Mouse (Mus musculus) neural tube, embryonic 14.5 days (tissue): ENCODE measurements at regions not wholly inside any gene's neighbourhood (a gene's known extent, or its start where the extent isn't known, plus 50 kb on each side); places are given as distances from the start of the nearest gene placed in this dataset.

Experiments
- ATAC-seq: fragments of 200-750 bp; cut with Nextera tagmentation; 2 replicates; pipeline ENCODE4 v1.8.0; 2017; ENCODE audit warnings: low read depth, mild to moderate bottlenecking, moderate TSS enrichment, moderate library complexity
- H3K27ac ChIP-seq: fragments of 300-500 bp; sonication (generic); 2 replicates; pipeline ENCODE4 v1.5.1; 2014; ENCODE audit warnings: low read depth, mild to moderate bottlenecking, control low read depth, low read length, moderate library complexity, mixed read lengths
- H3K27me3 ChIP-seq: fragments of 300-500 bp; sonication (generic); 2 replicates; pipeline ENCODE4 v1.6.1; 2014; ENCODE audit warnings: low read length; ENCODE audit not compliant: control insufficient read depth, insufficient read depth
- H3K36me3 ChIP-seq: fragments of 300-500 bp; sonication (generic); 2 replicates; pipeline ENCODE4 v1.6.1; 2014; ENCODE audit warnings: low read length, mixed read lengths; ENCODE audit not compliant: control insufficient read depth, insufficient read depth
- H3K4me1 ChIP-seq: fragments of 300-500 bp; sonication (generic); 2 replicates; pipeline ENCODE4 v1.6.1; 2014; ENCODE audit warnings: low read length; ENCODE audit not compliant: control insufficient read depth, insufficient read depth
- H3K4me2 ChIP-seq: fragments of 300-500 bp; sonication (generic); 2 replicates; pipeline ENCODE4 v1.6.1; 2014; ENCODE audit warnings: mild to moderate bottlenecking, low read depth, low read length, control low read depth
- H3K4me3 ChIP-seq: fragments of 300-500 bp; sonication (generic); 2 replicates; pipeline ENCODE4 v1.5.1; 2014; ENCODE audit warnings: low read depth, low read length, control low read depth, mixed read lengths
- H3K9ac ChIP-seq: fragments of 300-500 bp; sonication (generic); replicated peaks from 2 replicates; pipeline ENCODE4 v1.6.1; 2014; ENCODE audit warnings: low read depth, mild to moderate bottlenecking, control low read depth, low read length, mixed read lengths
- H3K9me3 ChIP-seq: fragments of 300-500 bp; sonication (generic); 2 replicates; pipeline ENCODE4 v1.6.1; 2016; ENCODE audit warnings: low read length; ENCODE audit not compliant: control insufficient read depth
- WGBS: fragments of 180-500 bp; shearing (Covaris S2); extraction: QIAGEN DNeasy Blood & Tissue Kit; methylation state at CpG from one replicate; pipeline ENCODE4 v1.1.7; 2014; 5-methylcytosine and 5-hydroxymethylcytosine counted together

DNA sequence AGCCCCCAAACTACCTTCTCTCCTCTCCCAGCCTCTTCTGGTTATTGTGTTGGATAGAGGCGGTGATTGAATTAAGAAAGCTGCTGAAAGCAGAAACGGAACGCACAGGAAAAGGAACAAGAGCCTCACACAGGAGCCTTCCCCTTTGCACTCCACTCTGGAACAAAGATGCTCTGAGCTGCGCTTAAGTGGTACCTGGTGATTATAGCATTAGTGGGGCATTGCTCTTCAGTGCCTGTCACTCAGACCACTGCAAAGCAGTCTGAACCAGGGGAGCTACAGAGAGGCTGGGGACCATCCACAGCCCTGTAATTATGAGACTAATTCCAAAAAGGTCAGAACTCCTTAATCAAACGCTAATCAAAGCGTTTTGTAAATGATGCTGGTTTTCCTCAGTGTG, 225.9 kb downstream of the Icos start:
- ATAC-seq: no peak; the same call in 1 of the 2 replicates
- Histone ChIP-seq H3K4me3 (no peak overlapping the region), H3K27me3 (no peaks in the 10 kb centered on the region), H3K27ac (peak overlapping the region; percentile 48; the same call in 1 of the 2 replicates), H3K4me2 (no peak overlapping the region), H3K36me3 (no peaks in the 10 kb centered on the region), H3K9ac (no peak overlapping the region), H3K4me1 (0 out of 2 replicates have a peak, but pooled peaks cover 8% of the 10 kb centered on the region), H3K9me3 (no peaks in the 10 kb centered on the region)
- 16% methylated on average over 6 of the region's 6 CpGs for WGBS

GRCm38 (mm10) chr1:61205137-61205536, 227.4 kb downstream of the Icos start:
- no peak overlapping the region for H3K4me2 ChIP-seq
- peak; percentile 92 for ATAC-seq
- no peak overlapping the region; the same call in 1 of the 2 replicates for H3K27ac ChIP-seq
- no peak overlapping the region for H3K4me3 ChIP-seq
- 0 out of 2 replicates have a peak, but pooled peaks cover 8% of the 10 kb centered on the region for H3K4me1 ChIP-seq
- H3K9ac ChIP-seq: no peak overlapping the region
- H3K27me3 ChIP-seq: no peaks in the 10 kb centered on the region
- 26% methylated on average over 5 of the region's 5 CpGs for WGBS
- no peaks in the 10 kb centered on the region for H3K36me3 ChIP-seq
- no peaks in the 10 kb centered on the region for H3K9me3 ChIP-seq

DNA sequence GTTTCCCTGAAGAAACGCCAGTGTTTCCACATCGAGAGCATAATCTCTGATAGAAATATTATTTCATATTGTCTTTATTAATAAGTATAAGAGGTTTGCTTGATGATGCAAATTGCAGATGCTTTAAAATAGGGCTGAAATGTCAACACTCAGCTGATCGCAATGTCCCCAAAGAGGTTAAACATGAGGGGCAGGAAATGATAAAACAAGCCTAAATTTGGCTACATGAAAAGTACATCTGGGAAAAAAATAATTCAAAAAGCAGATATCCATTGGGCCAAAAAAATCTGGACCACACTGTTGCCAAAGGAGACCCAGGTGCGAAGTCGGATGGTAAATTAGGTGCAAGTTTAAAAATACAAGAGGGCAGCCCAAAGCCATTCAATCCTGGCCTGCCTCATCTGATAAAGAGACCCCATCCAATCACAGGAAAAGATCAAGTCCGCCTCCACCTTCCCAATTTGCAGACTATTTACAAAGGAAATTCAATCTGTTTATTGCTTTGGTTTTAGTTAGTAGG, 229.2 kb downstream of the Icos start:
- no peak overlapping the region for H3K4me3 ChIP-seq
- 88% methylated on average over 6 of the region's 6 CpGs for WGBS
- no peaks in the 10 kb centered on the region for H3K27me3 ChIP-seq
- no peak overlapping the region for H3K9ac ChIP-seq
- no peaks in the 10 kb centered on the region for H3K9me3 ChIP-seq
- no peak for ATAC-seq
- H3K4me2 ChIP-seq: no peak overlapping the region
- no peak overlapping the region for H3K27ac ChIP-seq
- H3K4me1 ChIP-seq: 0 out of 2 replicates have a peak, but pooled peaks cover 8% of the 10 kb centered on the region
- H3K36me3 ChIP-seq: no peaks in the 10 kb centered on the region

DNA sequence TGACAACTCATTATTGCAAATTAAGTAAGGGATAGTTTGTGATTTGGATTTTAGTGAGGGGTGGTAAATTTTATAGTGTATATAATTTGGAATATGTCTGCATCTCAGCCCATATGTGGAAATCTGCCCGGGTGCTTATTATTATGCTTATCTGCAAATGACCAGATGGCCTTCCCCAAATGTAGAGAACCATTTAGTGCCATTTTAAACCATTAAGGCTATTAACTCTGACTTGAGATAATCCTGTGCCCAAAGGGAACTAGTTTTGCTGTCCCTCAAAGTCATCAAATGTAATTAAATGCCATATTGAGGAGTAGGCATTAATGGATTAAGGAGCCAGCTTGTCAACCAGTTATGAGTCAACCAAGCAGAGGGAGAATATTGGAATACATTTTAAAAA, 230.7 kb downstream of the Icos start:
- Histone ChIP-seq H3K4me3 (no peak overlapping the region), H3K27ac (no peak overlapping the region), H3K27me3 (no peaks in the 10 kb centered on the region), H3K4me2 (no peak overlapping the region), H3K9ac (no peak overlapping the region), H3K9me3 (no peaks in the 10 kb centered on the region), H3K4me1 (0 out of 2 replicates have a peak, but pooled peaks cover 4% of the 10 kb centered on the region), H3K36me3 (no peaks in the 10 kb centered on the region)
- no peak for ATAC-seq
- WGBS: 47% methylated on average over 1 of the region's 1 CpGs

GRCm38 (mm10) chr1:61221131-61221530, 243.4 kb downstream of the Icos start:
- Histone ChIP-seq H3K9me3 (no peaks in the 10 kb centered on the region), H3K27ac (no peak overlapping the region), H3K4me2 (no peak overlapping the region), H3K36me3 (no peaks in the 10 kb centered on the region), H3K4me1 (no peaks in the 10 kb centered on the region), H3K27me3 (no peaks in the 10 kb centered on the region), H3K4me3 (no peak overlapping the region), H3K9ac (no peak overlapping the region)
- 44% methylated on average over 1 of the region's 1 CpGs for WGBS
- no peak for ATAC-seq

- no peak overlapping the region for H3K27ac ChIP-seq
- ATAC-seq: no peak
- H3K27me3 ChIP-seq: no peaks in the 10 kb centered on the region
- WGBS: 74% methylated on average over 4 of the region's 4 CpGs
- H3K4me2 ChIP-seq: no peak overlapping the region
- H3K4me1 ChIP-seq: 0 out of 2 replicates have a peak, but pooled peaks cover 3% of the 10 kb centered on the region
- no peak overlapping the region for H3K9ac ChIP-seq
- no peaks in the 10 kb centered on the region for H3K9me3 ChIP-seq
- H3K36me3 ChIP-seq: no peaks in the 10 kb centered on the region
- H3K4me3 ChIP-seq: no peak overlapping the region
Observed at GRCm38 (mm10) chr1:61228942-61229341, 251.2 kb downstream of the Icos start.

- Histone ChIP-seq H3K9ac (no peak overlapping the region), H3K4me3 (no peak overlapping the region), H3K4me2 (no peak overlapping the region), H3K9me3 (no peaks in the 10 kb centered on the region), H3K27me3 (no peaks in the 10 kb centered on the region), H3K36me3 (no peaks in the 10 kb centered on the region), H3K4me1 (peaks cover 9% of the 10 kb centered on the region; the same call in 1 of the 2 replicates), H3K27ac (no peak overlapping the region)
- ATAC-seq: no peak
- WGBS: 71% methylated on average over 1 of the region's 1 CpGs
Observed at GRCm38 (mm10) chr1:61233001-61233400, 255.3 kb downstream of the Icos start.

DNA sequence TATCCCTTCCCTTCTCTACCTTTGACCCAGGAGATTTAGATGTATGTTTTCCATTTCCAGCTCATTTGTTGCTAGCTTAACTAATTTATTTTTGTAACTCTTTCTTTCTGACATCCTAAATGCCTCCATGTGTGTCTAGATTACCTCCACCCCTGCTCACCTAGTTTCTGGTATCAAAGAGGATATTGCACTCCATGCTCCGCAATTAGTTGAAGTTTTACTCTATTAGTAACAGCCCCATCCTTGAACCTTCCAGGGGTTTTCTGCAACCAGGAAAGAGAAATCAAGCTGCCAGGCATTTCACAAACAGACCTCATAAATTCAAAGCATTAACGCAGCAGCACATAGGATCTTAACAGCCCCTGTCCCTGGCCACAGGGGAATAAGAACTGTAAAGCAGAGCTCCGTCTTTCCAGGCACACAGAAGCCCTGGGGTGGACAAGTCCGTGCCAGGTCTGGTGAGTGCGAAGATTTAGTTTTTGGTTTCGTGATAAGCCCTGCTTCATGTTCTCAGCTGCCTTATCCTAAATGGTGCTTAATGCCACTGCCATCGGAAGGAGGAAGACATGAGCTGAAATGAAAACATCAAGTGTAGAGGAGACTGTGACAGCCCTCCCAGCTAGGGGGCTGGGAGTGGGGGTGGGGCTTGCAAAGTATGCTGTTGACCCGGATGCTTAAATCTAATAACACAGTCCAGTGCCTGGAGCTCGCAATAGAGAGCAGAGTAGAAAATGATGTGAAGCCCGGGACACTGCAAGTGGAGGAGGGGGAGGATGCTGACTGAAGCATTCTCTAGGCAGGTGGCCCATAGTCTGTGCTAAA, 256.0 kb downstream of the Icos start:
- no peak overlapping the region; the same call in 1 of the 2 replicates for H3K9ac ChIP-seq
- no peaks in the 10 kb centered on the region for H3K27me3 ChIP-seq
- H3K4me2 ChIP-seq: peak overlapping the region; percentile 21; the same call in 1 of the 2 replicates
- no peak overlapping the region for H3K4me3 ChIP-seq
- 14% methylated on average over 10 of the region's 10 CpGs for WGBS
- peak; percentile 70; the same call in 1 of the 2 replicates for ATAC-seq
- H3K4me1 ChIP-seq: peaks cover 9% of the 10 kb centered on the region; the same call in 1 of the 2 replicates
- H3K36me3 ChIP-seq: no peaks in the 10 kb centered on the region
- H3K9me3 ChIP-seq: no peaks in the 10 kb centered on the region
- H3K27ac ChIP-seq: no peak overlapping the region; the same call in 1 of the 2 replicates

GRCm38 (mm10) chr1:61234298-61234682, 256.6 kb downstream of the Icos start:
- Histone ChIP-seq H3K9me3 (no peaks in the 10 kb centered on the region), H3K4me3 (no peak overlapping the region), H3K4me2 (peak overlapping the region; percentile 21; the same call in 1 of the 2 replicates), H3K9ac (no peak overlapping the region; the same call in 1 of the 2 replicates), H3K4me1 (peaks cover 9% of the 10 kb centered on the region; the same call in 1 of the 2 replicates), H3K27ac (no peak overlapping the region), H3K36me3 (no peaks in the 10 kb centered on the region), H3K27me3 (no peaks in the 10 kb centered on the region)
- WGBS: 10% methylated on average over 1 of the region's 1 CpGs
- ATAC-seq: peak; percentile 58; the same call in 1 of the 2 replicates
